Mouse (Mus musculus) CH12.LX (cell line): ENCODE measurements around the gene Ttc39b.

Source experiments
- CTCF ChIP-seq, 2 experiments: IDR thresholded peaks in 1 of 2; conservative IDR thresholded peaks in 1 of 2; 2 replicates each; pipeline ENCODE4 v1.5.1; 2011 to 2012; ENCODE audit warnings: low read depth in 2 of 2, low read length in 2 of 2, improper control_type of control experiment in 1 of 2, inconsistent platforms in 1 of 2, mild to moderate bottlenecking in 1 of 2, moderate library complexity in 1 of 2
- E2F4 ChIP-seq: IDR thresholded peaks from 2 replicates; pipeline ENCODE4 v1.6.1; 2011; ENCODE audit warnings: low read depth, low read length, improper control_type of control experiment; ENCODE audit not compliant: insufficient replicate concordance
- ELF1 ChIP-seq: IDR thresholded peaks from 2 replicates; pipeline ENCODE4 v1.6.1; 2014; ENCODE audit warnings: low read depth, mild to moderate bottlenecking, inconsistent platforms, low read length, improper control_type of control experiment
- EP300 ChIP-seq: IDR thresholded peaks from 2 replicates; pipeline ENCODE4 v1.6.1; 2011; ENCODE audit warnings: low read length, improper control_type of control experiment
- HCFC1 ChIP-seq: IDR thresholded peaks from 2 replicates; pipeline ENCODE4 v1.6.1; 2012; ENCODE audit warnings: low read depth, mild to moderate bottlenecking, inconsistent platforms, low read length, improper control_type of control experiment
- PAX5 ChIP-seq: IDR thresholded peaks from 2 replicates; pipeline ENCODE4 v1.6.1; 2012; ENCODE audit warnings: low read length, inconsistent platforms, mixed read lengths
- POLR2A ChIP-seq: IDR thresholded peaks from 2 replicates; pipeline ENCODE4 v1.6.1; 2011; ENCODE audit warnings: low read depth, mild to moderate bottlenecking, improper control_type of control experiment, low read length
- TBP ChIP-seq: conservative IDR thresholded peaks from 2 replicates; pipeline ENCODE4 v1.6.1; 2011; ENCODE audit warnings: low read depth, low read length, improper control_type of control experiment

- TF ChIP-seq HCFC1: no peak
- TF ChIP-seq CTCF (conservative IDR thresholded peaks at IDR 0.05 in 1 of 2, IDR thresholded peaks at IDR 0.05 in 1 of 2; ENCODE audit: low read depth in 2 of 2, low read length in 2 of 2): no peak
- no peak for TF ChIP-seq E2F4
- TF ChIP-seq POLR2A: no peak
- no peak for TF ChIP-seq EP300
- no peak for TF ChIP-seq TBP
- no peak for TF ChIP-seq PAX5
- no peak for TF ChIP-seq ELF1
These were observed 89.3 kb downstream of the Ttc39b start for GRCm38 (mm10) chr4:83234739-83235138.
